In genomic region chr13:59467591-59467990, GRCm38 (mm10) we compare ENCODE assay signal across 9 mouse cellular contexts.
A peak's percentile ranks its signal among the peaks of the same experiment; 100 is the strongest.
DNase-seq lines count a peak whose midpoint lies in the region; ATAC-seq and TF ChIP-seq lines count a peak whose summit lies in the region.
"Had no signal": no experiment of that assay in that cellular context is flagged by ENCODE, and none has a peak within 500 bp of the region (broad histone marks: within the 10 kb centered on the region; RNA-seq: fewer than 3 reads in every experiment).

No protein-coding gene starts in this region.

- H3K9ac ChIP-seq in neural tube, embryonic 15.5 days (replicated peaks), result 0 out of 2 replicates have a peak overlapping the region, but pooled peaks have one; percentile 15
- no peak overlapping the region for H3K9ac ChIP-seq in midbrain, embryonic 16.5 days (ENCODE audit: low read depth, low read length)
- H3K9ac ChIP-seq: limb, embryonic 15.5 days had no signal

- no peaks in the 10 kb centered on the region for H3K9me3 ChIP-seq in neural tube, embryonic 15.5 days (replicated peaks)
- no peaks in the 10 kb centered on the region for H3K9me3 ChIP-seq in midbrain, embryonic 16.5 days (replicated peaks; ENCODE audit: control insufficient read depth, low read length, poor library complexity, severe bottlenecking)
- H3K9me3 ChIP-seq: limb, embryonic 15.5 days had no signal

- H3K4me3 ChIP-seq in neural tube, embryonic 15.5 days (replicated peaks), result no peak overlapping the region
- H3K4me3 ChIP-seq in cerebellum, adult 2 months (replicated peaks; ENCODE audit: insufficient read depth, low read depth, low read length), result no peak overlapping the region
- no peak overlapping the region for H3K4me3 ChIP-seq in midbrain, embryonic 16.5 days (ENCODE audit: low read depth, low read length)
- H3K4me3 ChIP-seq: limb, embryonic 15.5 days had no signal

- H3K4me2 ChIP-seq in neural tube, embryonic 15.5 days, result no peak overlapping the region
- no peak overlapping the region for H3K4me2 ChIP-seq in midbrain, embryonic 16.5 days (ENCODE audit: low read length)
- H3K4me2 ChIP-seq: limb, embryonic 15.5 days had no signal

- WGBS in neural tube, embryonic 15.5 days, result 42% methylated on average over 3 of the region's 3 CpGs
- 0% methylated on average over 3 of the region's 3 CpGs for WGBS in cerebellum, adult 2 months
- 63% methylated on average over 3 of the region's 3 CpGs for WGBS in midbrain, embryonic 16.5 days

- H3K27me3 ChIP-seq in neural tube, embryonic 15.5 days (replicated peaks), result no peaks in the 10 kb centered on the region
- H3K27me3 ChIP-seq in cerebellum, adult 2 months (ENCODE audit: control insufficient read depth, insufficient read depth, low read length), result no peaks in the 10 kb centered on the region
- no peaks in the 10 kb centered on the region for H3K27me3 ChIP-seq in midbrain, embryonic 16.5 days (ENCODE audit: control insufficient read depth, insufficient read depth, low read depth, low read length)
- H3K27me3 ChIP-seq: limb, embryonic 15.5 days had no signal

- no peak for TF ChIP-seq CTCF in cerebellum, adult 2 months (IDR thresholded peaks at IDR 0.05; ENCODE audit: borderline replicate concordance, insufficient read depth, low read depth, low read length)

- no peak for ATAC-seq in neural tube, embryonic 15.5 days (ENCODE audit: low FRiP score)
- ATAC-seq in midbrain, embryonic 16.5 days, result no peak

- peaks cover 6% of the 10 kb centered on the region; the same call in 1 of the 2 replicates for H3K36me3 ChIP-seq in neural tube, embryonic 15.5 days
- 0 out of 2 replicates have a peak, but pooled peaks cover 3% of the 10 kb centered on the region for H3K36me3 ChIP-seq in midbrain, embryonic 16.5 days (ENCODE audit: control insufficient read depth, insufficient read depth, low read length)

- DNase-seq in neural tube, embryonic 10.5 days (ENCODE audit: extremely low spot score, low spot score), result no peak
- peak; percentile 81 to 94 for DNase-seq in cerebellum, adult 2 months
- peak; percentile 60 to 78 for DNase-seq in gastrocnemius, postnatal 36 days
- peak; percentile 59 to 61 for DNase-seq in layer of hippocampus, postnatal 10 days (ENCODE audit: low spot score in 2 of 2)
- no peak for DNase-seq in spleen, postnatal 36 days (ENCODE audit: low spot score in 2 of 2)
- no peak for DNase-seq in embryo, embryonic 11 days

- no peak overlapping the region for H3K27ac ChIP-seq in neural tube, embryonic 15.5 days (replicated peaks)
- peak overlapping the region; percentile 58; the same call in 1 of the 2 replicates for H3K27ac ChIP-seq in cerebellum, adult 2 months (ENCODE audit: insufficient read depth, low read length)
- H3K27ac ChIP-seq in midbrain, embryonic 16.5 days (ENCODE audit: low read length), result 0 out of 2 replicates have a peak overlapping the region, but pooled peaks have one; percentile 5
- H3K27ac ChIP-seq: limb, embryonic 15.5 days had no signal

- H3K4me1 ChIP-seq in neural tube, embryonic 15.5 days, result peaks cover 14% of the 10 kb centered on the region
- peaks cover 14% of the 10 kb centered on the region for H3K4me1 ChIP-seq in cerebellum, adult 2 months (ENCODE audit: control insufficient read depth, insufficient read depth, low read length)
- peaks cover 4% of the 10 kb centered on the region for H3K4me1 ChIP-seq in midbrain, embryonic 16.5 days (ENCODE audit: control insufficient read depth, insufficient read depth, low read length)

- intact Hi-C loops in gastrocnemius, postnatal 36 days (cut with DNase I), result no loop called here

- no peak for TF ChIP-seq POLR2A in cerebellum, adult 2 months (IDR thresholded peaks at IDR 0.05; ENCODE audit: borderline replicate concordance, insufficient read depth, low read length)

Comparison
In these comparisons a context has a peak if more than half of its experiments do, and no peak if none do; other contexts are left out.
1. DNase-seq: peak in cerebellum, adult 2 months (2 of 2), gastrocnemius, postnatal 36 days (2 of 2) and layer of hippocampus, postnatal 10 days (2 of 2); none in neural tube, embryonic 10.5 days (single experiment), spleen, postnatal 36 days (0 of 2) and embryo, embryonic 11 days (single experiment).